Mouse (Mus musculus): ENCODE measurements around the gene Ccdc151. TPM values are rescaled to one million over a fixed set of nuclear protein-coding genes. Genes with fewer than 3 reads are reported as not detected.

Ccdc151 gene
- polyA plus RNA-seq, 1 experiment from 2014 or later = 6.7 TPM

GRCm38 (mm10) chr9:22028467-22028866, 26.0 kb upstream of the Ccdc151 start:
- DNase-seq (ENCODE audit: low spot score) = peak; percentile 76
- 29% methylated on average over 7 of the region's 7 CpGs for WGBS
- Histone ChIP-seq H3K4me3 (peak overlapping the region; percentile 0; the same call in 1 of the 2 replicates), H3K9me3 (no peaks in the 10 kb centered on the region), H3K4me1 (replicated peaks) (peaks cover 70% of the 10 kb centered on the region), H3K36me3 (peaks cover 86% of the 10 kb centered on the region), H3K27ac (peak overlapping the region; percentile 73), H3K27me3 (ENCODE audit: insufficient read depth, poor library complexity, severe bottlenecking) (peaks cover 6% of the 10 kb centered on the region; the same call in 1 of the 2 replicates)

- Histone ChIP-seq H3K9me3 (no peaks in the 10 kb centered on the region), H3K27me3 (ENCODE audit: insufficient read depth, poor library complexity, severe bottlenecking) (peaks cover 1% of the 10 kb centered on the region; the same call in 1 of the 2 replicates), H3K36me3 (peaks cover 70% of the 10 kb centered on the region), H3K4me1 (replicated peaks) (peaks cover 60% of the 10 kb centered on the region), H3K4me3 (no peak overlapping the region), H3K27ac (peak overlapping the region; percentile 78)
- DNase-seq (ENCODE audit: low spot score) = peak; percentile 54
- WGBS = 36% methylated on average over 8 of the region's 8 CpGs
Observed at GRCm38 (mm10) chr9:22024592-22024991, 22.2 kb upstream of the Ccdc151 start.

GRCm38 (mm10) chr9:22017208-22017825, 14.9 kb upstream of the Ccdc151 start:
- Histone ChIP-seq H3K27me3 (ENCODE audit: insufficient read depth, poor library complexity, severe bottlenecking) (no peaks in the 10 kb centered on the region), H3K36me3 (peaks cover 75% of the 10 kb centered on the region), H3K4me3 (no peak overlapping the region), H3K4me1 (replicated peaks) (peaks cover 25% of the 10 kb centered on the region), H3K27ac (no peak overlapping the region), H3K9me3 (no peaks in the 10 kb centered on the region)
- 81% methylated on average over 7 of the region's 7 CpGs for WGBS
- DNase-seq (ENCODE audit: low spot score) = no peak

- H3K4me1 ChIP-seq (replicated peaks) = peaks cover 28% of the 10 kb centered on the region
- H3K9me3 ChIP-seq = no peaks in the 10 kb centered on the region
- DNase-seq (ENCODE audit: low spot score) = no peak
- peaks cover 82% of the 10 kb centered on the region for H3K36me3 ChIP-seq
- H3K27me3 ChIP-seq (ENCODE audit: insufficient read depth, poor library complexity, severe bottlenecking) = no peaks in the 10 kb centered on the region
- no peak overlapping the region for H3K4me3 ChIP-seq
- H3K27ac ChIP-seq = 0 out of 2 replicates have a peak overlapping the region, but pooled peaks have one; percentile 29
- WGBS = 70% methylated on average over 10 of the region's 10 CpGs
Observed at GRCm38 (mm10) chr9:22016245-22016644, 13.8 kb upstream of the Ccdc151 start.

GRCm38 (mm10) chr9:22012731-22013130, 10.3 kb upstream of the Ccdc151 start:
- WGBS = 93% methylated on average over 13 of the region's 13 CpGs
- Histone ChIP-seq H3K4me1 (replicated peaks) (peaks cover 36% of the 10 kb centered on the region), H3K27me3 (ENCODE audit: insufficient read depth, poor library complexity, severe bottlenecking) (no peaks in the 10 kb centered on the region), H3K27ac (no peak overlapping the region), H3K36me3 (peaks cover 92% of the 10 kb centered on the region), H3K4me3 (no peak overlapping the region), H3K9me3 (no peaks in the 10 kb centered on the region)
- no peak for DNase-seq (ENCODE audit: low spot score)

GRCm38 (mm10) chr9:22011055-22011454, 8.6 kb upstream of the Ccdc151 start:
- 87% methylated on average over 5 of the region's 5 CpGs for WGBS
- peaks cover 95% of the 10 kb centered on the region for H3K36me3 ChIP-seq
- H3K9me3 ChIP-seq = no peaks in the 10 kb centered on the region
- no peak overlapping the region for H3K4me3 ChIP-seq
- H3K4me1 ChIP-seq (replicated peaks) = peaks cover 28% of the 10 kb centered on the region
- peak overlapping the region; percentile 26; the same call in 1 of the 2 replicates for H3K27ac ChIP-seq
- H3K27me3 ChIP-seq (ENCODE audit: insufficient read depth, poor library complexity, severe bottlenecking) = no peaks in the 10 kb centered on the region
- DNase-seq (ENCODE audit: low spot score) = no peak

GRCm38 (mm10) chr9:22004546-22004945, 2.1 kb upstream of the Ccdc151 start:
- Histone ChIP-seq H3K4me1 (replicated peaks) (peaks cover 33% of the 10 kb centered on the region), H3K4me3 (peak overlapping the region; percentile 87), H3K27ac (no peak overlapping the region), H3K36me3 (peaks cover 58% of the 10 kb centered on the region), H3K27me3 (ENCODE audit: insufficient read depth, poor library complexity, severe bottlenecking) (no peaks in the 10 kb centered on the region), H3K9me3 (no peaks in the 10 kb centered on the region)
- DNase-seq (ENCODE audit: low spot score) = no peak
- 94% methylated on average over 12 of the region's 12 CpGs for WGBS

GRCm38 (mm10) chr9:22003163-22003554, 725 bp upstream of the Ccdc151 start:
- peak overlapping the region; percentile 87 for H3K4me3 ChIP-seq
- H3K36me3 ChIP-seq = peaks cover 44% of the 10 kb centered on the region
- 1% methylated on average over 18 of the region's 18 CpGs for WGBS
- no peak for DNase-seq (ENCODE audit: low spot score)
- peak overlapping the region; percentile 88 for H3K27ac ChIP-seq
- peaks cover 32% of the 10 kb centered on the region for H3K4me1 ChIP-seq (replicated peaks)
- no peaks in the 10 kb centered on the region for H3K9me3 ChIP-seq
- 0 out of 2 replicates have a peak, but pooled peaks cover 2% of the 10 kb centered on the region for H3K27me3 ChIP-seq (ENCODE audit: insufficient read depth, poor library complexity, severe bottlenecking)

- 0 out of 2 replicates have a peak, but pooled peaks cover 3% of the 10 kb centered on the region for H3K27me3 ChIP-seq (ENCODE audit: insufficient read depth, poor library complexity, severe bottlenecking)
- H3K4me1 ChIP-seq (replicated peaks) = peaks cover 32% of the 10 kb centered on the region
- DNase-seq (ENCODE audit: low spot score) = no peak
- 86% methylated on average over 4 of the region's 4 CpGs for WGBS
- H3K36me3 ChIP-seq = peaks cover 29% of the 10 kb centered on the region
- peak overlapping the region; percentile 87; the same call in 1 of the 2 replicates for H3K4me3 ChIP-seq
- H3K27ac ChIP-seq = peak overlapping the region; percentile 85; the same call in 1 of the 2 replicates
- H3K9me3 ChIP-seq = no peaks in the 10 kb centered on the region
Observed at GRCm38 (mm10) chr9:22001633-22002032, 801 bp downstream of the Ccdc151 start.

- H3K27me3 ChIP-seq (ENCODE audit: insufficient read depth, poor library complexity, severe bottlenecking) = 0 out of 2 replicates have a peak, but pooled peaks cover 3% of the 10 kb centered on the region
- peaks cover 6% of the 10 kb centered on the region for H3K9me3 ChIP-seq
- WGBS = 95% methylated on average over 6 of the region's 6 CpGs
- peaks cover 16% of the 10 kb centered on the region for H3K36me3 ChIP-seq
- no peak overlapping the region for H3K27ac ChIP-seq
- peaks cover 26% of the 10 kb centered on the region for H3K4me1 ChIP-seq (replicated peaks)
- no peak for DNase-seq (ENCODE audit: low spot score)
- no peak overlapping the region for H3K4me3 ChIP-seq
Observed at GRCm38 (mm10) chr9:22000296-22000695, 2.1 kb downstream of the Ccdc151 start.

GRCm38 (mm10) chr9:21996178-21996867, 6.1 kb downstream of the Ccdc151 start:
- no peak for DNase-seq (ENCODE audit: low spot score)
- H3K36me3 ChIP-seq = no peaks in the 10 kb centered on the region
- H3K4me1 ChIP-seq (replicated peaks) = no peaks in the 10 kb centered on the region
- H3K27ac ChIP-seq = no peak overlapping the region
- H3K27me3 ChIP-seq (ENCODE audit: insufficient read depth, poor library complexity, severe bottlenecking) = peaks cover 27% of the 10 kb centered on the region
- peaks cover 6% of the 10 kb centered on the region for H3K9me3 ChIP-seq
- H3K4me3 ChIP-seq = no peak overlapping the region
- WGBS = 86% methylated on average over 3 of the region's 3 CpGs

GRCm38 (mm10) chr9:21992227-21992626, 10.2 kb downstream of the Ccdc151 start:
- peaks cover 32% of the 10 kb centered on the region for H3K4me1 ChIP-seq (replicated peaks)
- H3K9me3 ChIP-seq = peaks cover 6% of the 10 kb centered on the region
- no peak for DNase-seq (ENCODE audit: low spot score)
- peaks cover 65% of the 10 kb centered on the region for H3K27me3 ChIP-seq (ENCODE audit: insufficient read depth, poor library complexity, severe bottlenecking)
- 80% methylated on average over 4 of the region's 4 CpGs for WGBS
- no peaks in the 10 kb centered on the region for H3K36me3 ChIP-seq
- H3K27ac ChIP-seq = no peak overlapping the region
- H3K4me3 ChIP-seq = no peak overlapping the region
